Mouse (Mus musculus) liver, embryonic 14.5 days (tissue): ENCODE results near the gene Zscan21. TPM values are rescaled to one million over a fixed set of nuclear protein-coding genes. Genes with fewer than 3 reads are reported as not detected.

ENCODE experiments used
- ATAC-seq: fragments of 200-750 bp; cut with Nextera tagmentation; 2 replicates; pipeline ENCODE4 v1.8.0; 2017; ENCODE audit warnings: moderate number of reproducible peaks, mild to moderate bottlenecking, moderate library complexity; ENCODE audit not compliant: insufficient read depth
- DNase-seq, 3 experiments: peaks; one replicate each; pipeline ENCODE4 v3.0.0-alpha.2; 2012 to 2013; ENCODE audit warnings: low read depth in 3 of 3, low spot score in 3 of 3
- H3K27ac ChIP-seq: fragments of 300-500 bp; sonication (generic); 2 replicates; pipeline ENCODE4 v1.5.1; 2014; ENCODE audit warnings: moderate library complexity, mild to moderate bottlenecking, control low read depth, inconsistent platforms
- H3K27me3 ChIP-seq: fragments of 300-500 bp; sonication (generic); 2 replicates; pipeline ENCODE4 v1.6.1; 2014; ENCODE audit warnings: mild to moderate bottlenecking, low read length, moderate library complexity; ENCODE audit not compliant: control insufficient read depth, insufficient read depth
- H3K36me3 ChIP-seq: fragments of 300-500 bp; sonication (generic); replicated peaks from 2 replicates; pipeline ENCODE4 v1.6.1; 2014; ENCODE audit warnings: low read depth; ENCODE audit not compliant: control insufficient read depth, insufficient read depth
- H3K4me1 ChIP-seq, 2 experiments: fragments of 200-500 bp in 1 of 2; fragments of 300-500 bp in 1 of 2; sonication (generic) in 1 of 2; replicated peaks; 2 replicates each; pipeline ENCODE4 v1.6.1; 2012 to 2014; ENCODE audit warnings: antibody characterized with exemption in 1 of 2, inconsistent platforms in 1 of 2, low read length in 1 of 2; ENCODE audit not compliant: control insufficient read depth in 2 of 2, insufficient read depth in 2 of 2
- H3K4me2 ChIP-seq: fragments of 300-500 bp; sonication (generic); 2 replicates; pipeline ENCODE4 v1.6.1; 2014; ENCODE audit warnings: low read depth, mild to moderate bottlenecking, control low read depth, moderate library complexity
- H3K4me3 ChIP-seq, 2 experiments: fragments of 200-500 bp in 1 of 2; fragments of 300-500 bp in 1 of 2; sonication (generic) in 1 of 2; 2 replicates each; pipeline ENCODE4 v1.5.1; 2012 to 2014; ENCODE audit warnings: low read depth in 2 of 2, low read length in 2 of 2, mild to moderate bottlenecking in 2 of 2, control low read depth in 1 of 2, inconsistent platforms in 1 of 2, moderate library complexity in 1 of 2; ENCODE audit not compliant: insufficient read depth in 1 of 2
- H3K9ac ChIP-seq: fragments of 300-500 bp; sonication (generic); replicated peaks from 2 replicates; pipeline ENCODE4 v1.6.1; 2014; ENCODE audit warnings: mild to moderate bottlenecking, control low read depth, moderate library complexity
- H3K9me3 ChIP-seq: fragments of 300-500 bp; sonication (generic); 2 replicates; pipeline ENCODE4 v1.6.1; 2016; ENCODE audit warnings: low read length, mixed read lengths; ENCODE audit not compliant: control insufficient read depth
- CTCF ChIP-seq: IDR thresholded peaks from 2 replicates; pipeline ENCODE4 v1.5.1; 2016; ENCODE audit warnings: antibody characterized with exemption, low read depth, control low read depth
- EP300 ChIP-seq: IDR thresholded peaks from 2 replicates; pipeline ENCODE4 v1.6.1; 2016; ENCODE audit warnings: antibody characterized with exemption, low read depth
- WGBS: fragments of 180-500 bp; shearing (Covaris S2); extraction: QIAGEN DNeasy Blood & Tissue Kit; methylation state at CpG from one replicate; pipeline ENCODE4 v1.1.7; 2014; ENCODE audit not compliant: insufficient replicate concordance; 5-methylcytosine and 5-hydroxymethylcytosine counted together
- polyA plus RNA-seq, 2 experiments: library from polyadenylated mRNA; depleted of rRNA in 1 of 2; stranded (reverse) in 1 of 2; unstranded in 1 of 2; fragments of >200 nt; fragmentation: Nextera tagmentation in 1 of 2; extraction: Ambion mirVana in 1 of 2; gene quantifications; 2 replicates each; pipeline versions ENCODE4 v1.2.1 to v1.2.3; 2012 to 2014

Gene Zscan21
- polyA plus RNA-seq, 2 experiments, result 7.7 to 13.3 TPM

- no peaks in the 10 kb centered on the region for H3K27me3 ChIP-seq
- H3K4me1 ChIP-seq, result peaks cover 10 to 12% of the 10 kb centered on the region in 2 experiments
- H3K9me3 ChIP-seq, result no peaks in the 10 kb centered on the region
- ATAC-seq (peak; percentile 68; the same call in 1 of the 2 replicates), DNase-seq (peak in 2 of 3 experiments; percentile 49 to 58)
- no peak overlapping the region for H3K27ac ChIP-seq
- TF ChIP-seq EP300 (no peak), CTCF (peak; percentile 79)
- no peak overlapping the region for H3K4me2 ChIP-seq
- 48% methylated on average over 8 of the region's 8 CpGs for WGBS
- H3K36me3 ChIP-seq, result peaks cover 5% of the 10 kb centered on the region
- H3K4me3 ChIP-seq, result no peak overlapping the region
- H3K9ac ChIP-seq, result no peak overlapping the region
These were observed 21.3 kb downstream of the Zscan21 start for GRCm38 (mm10) chr5:138137935-138138549.

- WGBS, result 15% methylated on average over 4 of the region's 4 CpGs
- TF ChIP-seq CTCF, result no peak
- H3K4me1 ChIP-seq, result peaks cover 10 to 12% of the 10 kb centered on the region in 2 experiments
- no peak for ATAC-seq
- no peaks in the 10 kb centered on the region for H3K27me3 ChIP-seq
- no peak overlapping the region for H3K27ac ChIP-seq
- no peak overlapping the region for H3K4me3 ChIP-seq
- H3K36me3 ChIP-seq, result peaks cover 1% of the 10 kb centered on the region; the same call in 1 of the 2 replicates
- no peak overlapping the region for H3K4me2 ChIP-seq
- H3K9me3 ChIP-seq, result no peaks in the 10 kb centered on the region
- no peak for DNase-seq
- no peak overlapping the region for H3K9ac ChIP-seq
These were observed 21.9 kb downstream of the Zscan21 start for GRCm38 (mm10) chr5:138138585-138138984.

- Histone ChIP-seq H3K4me2 (peak overlapping the region; percentile 86), H3K27me3 (no peaks in the 10 kb centered on the region), H3K9ac (no peak overlapping the region), H3K4me3 (peak overlapping the region in 1 of 2 experiments; percentile 66; a peak in 2 of 4 replicates), H3K36me3 (peaks cover 7% of the 10 kb centered on the region), H3K27ac (no peak overlapping the region), H3K4me1 (peaks cover 2 to 3% of the 10 kb centered on the region in 2 experiments; a peak in 3 of 4 replicates), H3K9me3 (no peaks in the 10 kb centered on the region)
- WGBS, result 53% methylated on average over 3 of the region's 3 CpGs
- ATAC-seq, result no peak
- DNase-seq, result no peak
- TF ChIP-seq EP300, result no peak
- no peak for TF ChIP-seq CTCF
These were observed 37.7 kb downstream of the Zscan21 start for GRCm38 (mm10) chr5:138154390-138154789.

GRCm38 (mm10) chr5:138155443-138155976 is 38.8 kb downstream of the Zscan21 start, which contains the start of gene Zfp113:
Gene Zfp113 (minus strand): TSS chr5:138155744.
- ATAC-seq, result peak; percentile 95
- WGBS, result under 1% methylated on average over 31 of the region's 31 CpGs
- H3K4me3 ChIP-seq, result peak within 1 kb of the TSS; percentile 66 to 88
- H3K4me2 ChIP-seq, result peak within 1 kb of the TSS; percentile 86
- no peaks in the 10 kb centered on the region for H3K27me3 ChIP-seq
- H3K9ac ChIP-seq, result peak within 1 kb of the TSS; percentile 82
- H3K9me3 ChIP-seq, result no peaks in the 10 kb centered on the region
- TF ChIP-seq CTCF (peak; percentile 99), EP300 (no peak)
- peak within 1 kb of the TSS; percentile 19 for H3K27ac ChIP-seq
- H3K36me3 ChIP-seq, result peaks cover 4% of the 10 kb centered on the region
- H3K4me1 ChIP-seq, result peaks cover 6% of the 10 kb centered on the region in 2 experiments
- peak; percentile 90 to 94 (median 91) for DNase-seq

GRCm38 (mm10) chr5:138160224-138160762 is 43.6 kb downstream of the Zscan21 start:
- H3K27ac ChIP-seq, result no peak overlapping the region
- DNase-seq (no peak), ATAC-seq (no peak)
- peaks cover 28% of the 10 kb centered on the region for H3K36me3 ChIP-seq
- H3K9me3 ChIP-seq, result no peaks in the 10 kb centered on the region
- TF ChIP-seq EP300 (no peak), CTCF (no peak)
- peak overlapping the region in 1 of 2 experiments; percentile 77; a peak in 2 of 4 replicates for H3K4me3 ChIP-seq
- peak overlapping the region; percentile 83 for H3K4me2 ChIP-seq
- H3K9ac ChIP-seq, result peak overlapping the region; percentile 72; the same call in 1 of the 2 replicates
- no peaks in the 10 kb centered on the region for H3K27me3 ChIP-seq
- WGBS, result 51% methylated on average over 7 of the region's 7 CpGs
- peaks cover 14 to 17% of the 10 kb centered on the region in 2 experiments for H3K4me1 ChIP-seq
